Mouse (Mus musculus) brain, embryonic 14.5 days (tissue): ENCODE results near the gene Nebl.

Experiments
- CTCF ChIP-seq: fragments of 200-500 bp; IDR thresholded peaks from 2 replicates; pipeline ENCODE4 v1.5.1; 2012; ENCODE audit warnings: inconsistent platforms, mild to moderate bottlenecking, moderate library complexity, borderline replicate concordance; ENCODE audit not compliant: insufficient read depth, insufficient read length; ENCODE audit errors: extremely low read depth
- POLR2A ChIP-seq: fragments of 200-500 bp; IDR thresholded peaks from 2 replicates; pipeline ENCODE4 v1.6.1; 2012; ENCODE audit warnings: mild to moderate bottlenecking, inconsistent platforms, borderline replicate concordance; ENCODE audit not compliant: poor library complexity, insufficient read depth, insufficient read length, severe bottlenecking; ENCODE audit errors: extremely low read depth

- TF ChIP-seq POLR2A: no peak
- TF ChIP-seq CTCF: no peak
Observed at GRCm38 (mm10) chr2:17600652-17601051, 130.6 kb downstream of the Nebl start.
